25 mouse cellular contexts compared by ENCODE assay signal in genomic region chr14:99339021-99339420, GRCm38 (mm10). TPM values are rescaled to one million over a fixed set of nuclear protein-coding genes. Genes with fewer than 3 reads are reported as not detected.
DNase-seq lines count a peak whose midpoint lies in the region; ATAC-seq and TF ChIP-seq lines count a peak whose summit lies in the region.
"Had no signal": no experiment of that assay in that cellular context is flagged by ENCODE, and none has a peak within 500 bp of the region (broad histone marks: within the 10 kb centered on the region; RNA-seq: fewer than 3 reads in every experiment).

No protein-coding gene starts in this region.

- H3K27me3 ChIP-seq in heart, embryonic 10.5 days (ENCODE audit: insufficient read depth, poor library complexity, severe bottlenecking): no peaks in the 10 kb centered on the region
- no peaks in the 10 kb centered on the region for H3K27me3 ChIP-seq in midbrain, embryonic 14.5 days (ENCODE audit: control insufficient read depth, insufficient read depth, low read length)
- no peaks in the 10 kb centered on the region for H3K27me3 ChIP-seq in midbrain, embryonic 11.5 days (ENCODE audit: control insufficient read depth, insufficient read depth, low read length)
- H3K27me3 ChIP-seq: forebrain, embryonic 13.5 days; intestine, embryonic 15.5 days; limb, embryonic 13.5 days; megakaryocyte, embryonic 14.5 days; midbrain, embryonic 13.5 days; Patski had no signal

- ATAC-seq in midbrain, embryonic 14.5 days (ENCODE audit: low FRiP score, low TSS enrichment): no peak
- ATAC-seq in midbrain, embryonic 11.5 days (ENCODE audit: low FRiP score): no peak
- ATAC-seq: CD4-positive, CD25-positive, alpha-beta regulatory T cell, adult 4 months; forebrain, embryonic 13.5 days; midbrain, embryonic 13.5 days; Patski had no signal

- H3K4me1 ChIP-seq in heart, embryonic 10.5 days: 0 out of 2 replicates have a peak, but pooled peaks cover 4% of the 10 kb centered on the region
- no peaks in the 10 kb centered on the region for H3K4me1 ChIP-seq in midbrain, embryonic 14.5 days (ENCODE audit: control insufficient read depth, insufficient read depth, low read length)
- H3K4me1 ChIP-seq in midbrain, embryonic 11.5 days (ENCODE audit: control insufficient read depth, insufficient read depth, low read length): no peaks in the 10 kb centered on the region
- peaks cover 12 to 13% of the 10 kb centered on the region in 2 experiments for H3K4me1 ChIP-seq in ES-E14 (ENCODE audit: control insufficient read depth in 2 of 2, insufficient read depth in 2 of 2, low read length in 2 of 2, poor library complexity in 1 of 2)
- H3K4me1 ChIP-seq: forebrain, embryonic 13.5 days; intestine, embryonic 15.5 days; limb, embryonic 13.5 days; megakaryocyte, embryonic 14.5 days had no signal

- no peak overlapping the region for H3K4me3 ChIP-seq in heart, embryonic 10.5 days
- no peak overlapping the region for H3K4me3 ChIP-seq in midbrain, embryonic 14.5 days (replicated peaks; ENCODE audit: low read depth, low read length)
- H3K4me3 ChIP-seq in midbrain, embryonic 11.5 days (ENCODE audit: low read depth, low read length): no peak overlapping the region
- peak overlapping the region in 1 of 2 experiments; percentile 33; a peak in 1 of 4 replicates for H3K4me3 ChIP-seq in ES-E14 (ENCODE audit: insufficient read depth in 1 of 2, low read depth in 1 of 2, low read length in 2 of 2, poor library complexity in 1 of 2, severe bottlenecking in 1 of 2)
- H3K4me3 ChIP-seq: erythroblast, embryonic 14.5 days; forebrain, embryonic 13.5 days; intestine, embryonic 15.5 days; layer of hippocampus, adult 2 months; limb, embryonic 13.5 days; megakaryocyte, embryonic 14.5 days; midbrain, embryonic 13.5 days had no signal

- H3K36me3 ChIP-seq in heart, embryonic 10.5 days: no peaks in the 10 kb centered on the region
- H3K36me3 ChIP-seq in midbrain, embryonic 14.5 days (ENCODE audit: control insufficient read depth, insufficient read depth, low read length): no peaks in the 10 kb centered on the region
- H3K36me3 ChIP-seq in midbrain, embryonic 11.5 days (ENCODE audit: control insufficient read depth, insufficient read depth, low read length): no peaks in the 10 kb centered on the region
- H3K36me3 ChIP-seq in ES-E14 (ENCODE audit: control insufficient read depth, insufficient read depth, low read length, poor library complexity, severe bottlenecking): no peaks in the 10 kb centered on the region; the same call in 1 of the 2 replicates
- H3K36me3 ChIP-seq: intestine, embryonic 15.5 days; limb, embryonic 13.5 days; midbrain, embryonic 13.5 days had no signal

- no peak overlapping the region for H3K4me2 ChIP-seq in midbrain, embryonic 14.5 days (ENCODE audit: low read length)
- no peak overlapping the region for H3K4me2 ChIP-seq in midbrain, embryonic 11.5 days
- H3K4me2 ChIP-seq: forebrain, embryonic 13.5 days; hindbrain, embryonic 14.5 days; intestine, embryonic 15.5 days; limb, embryonic 13.5 days; liver, embryonic 11.5 days; midbrain, embryonic 13.5 days had no signal

- 64% methylated on average over 8 of the region's 8 CpGs for WGBS in heart, embryonic 10.5 days
- 63% methylated on average over 8 of the region's 8 CpGs for WGBS in midbrain, embryonic 14.5 days
- WGBS in midbrain, embryonic 11.5 days: 76% methylated on average over 8 of the region's 8 CpGs

- DNase-seq in heart, adult 11 months: peak; percentile 55
- DNase-seq in heart, embryonic 10.5 days (ENCODE audit: low spot score): no peak
- peak; percentile 28 for DNase-seq in midbrain, embryonic 14.5 days
- DNase-seq in midbrain, embryonic 11.5 days (ENCODE audit: low spot score, missing footprints): no peak
- DNase-seq in ES-E14 (ENCODE audit: low read depth, low spot score): no peak
- no peak for DNase-seq in cerebellum, postnatal 36 days
- no peak for DNase-seq in layer of hippocampus, adult 8-10 months (ENCODE audit: low spot score in 2 of 2)
- DNase-seq: adrenal gland, postnatal 25 days; cerebellum, adult 9-10 months; heart, postnatal 14 days; kidney, adult 2 months; kidney, postnatal 36 days; lung, postnatal 4 days; thymus, postnatal 14 days had no signal

- H3K9me3 ChIP-seq in heart, embryonic 10.5 days: no peaks in the 10 kb centered on the region
- no peaks in the 10 kb centered on the region for H3K9me3 ChIP-seq in midbrain, embryonic 14.5 days (ENCODE audit: control insufficient read depth, low read length)
- no peaks in the 10 kb centered on the region for H3K9me3 ChIP-seq in midbrain, embryonic 11.5 days (ENCODE audit: control insufficient read depth, low read length)
- no peaks in the 10 kb centered on the region for H3K9me3 ChIP-seq in ES-E14 (ENCODE audit: control insufficient read depth, insufficient read depth, low read depth, low read length)
- H3K9me3 ChIP-seq: forebrain, embryonic 13.5 days; intestine, embryonic 15.5 days; limb, embryonic 13.5 days; midbrain, embryonic 13.5 days had no signal

- no peak overlapping the region for H3K9ac ChIP-seq in midbrain, embryonic 14.5 days (replicated peaks; ENCODE audit: low read length)
- H3K9ac ChIP-seq in midbrain, embryonic 11.5 days (ENCODE audit: low read length): no peak overlapping the region
- H3K9ac ChIP-seq in ES-E14 (ENCODE audit: insufficient read depth, low read depth, low read length, poor library complexity, severe bottlenecking): peak overlapping the region; percentile 70; the same call in 1 of the 2 replicates
- H3K9ac ChIP-seq: forebrain, embryonic 13.5 days; hindbrain, embryonic 14.5 days; intestine, embryonic 15.5 days; limb, embryonic 13.5 days; midbrain, embryonic 13.5 days had no signal

- in situ Hi-C loops in ES-E14 (cut with MboI; ENCODE audit: low sequenced_read_pairs in 2 of 2, unreplicated experiment in 2 of 2): no loop called here

- H3K27ac ChIP-seq in heart, embryonic 10.5 days: no peak overlapping the region
- no peak overlapping the region for H3K27ac ChIP-seq in midbrain, embryonic 14.5 days (replicated peaks; ENCODE audit: low read depth, low read length)
- no peak overlapping the region for H3K27ac ChIP-seq in midbrain, embryonic 11.5 days (ENCODE audit: low read depth, low read length)
- peak overlapping the region; percentile 99 for H3K27ac ChIP-seq in ES-E14 (ENCODE audit: insufficient read depth, low read depth, low read length, poor library complexity, severe bottlenecking)
- H3K27ac ChIP-seq: forebrain, embryonic 13.5 days; hindbrain, embryonic 14.5 days; intestine, embryonic 15.5 days; layer of hippocampus, adult 2 months; limb, embryonic 13.5 days; midbrain, embryonic 13.5 days had no signal

TF ChIP-seq in ES-E14, 5 proteins besides CTCF, POLR2A, EP300 and RAD21:
- no peak for TF ChIP-seq ZC3H11A (IDR thresholded peaks at IDR 0.05; ENCODE audit: borderline replicate concordance, low read depth, low read length)
- no peak for TF ChIP-seq MAFK (IDR thresholded peaks at IDR 0.05; ENCODE audit: insufficient read depth, low read depth, low read length)
- TF ChIP-seq CHD2 (IDR thresholded peaks at IDR 0.05; ENCODE audit: low read depth, low read length): no peak
- no peak for TF ChIP-seq HCFC1 (IDR thresholded peaks at IDR 0.05; ENCODE audit: borderline replicate concordance, insufficient read depth, low read length)
- TF ChIP-seq ZNF384 (IDR thresholded peaks at IDR 0.05; ENCODE audit: low read depth, low read length): no peak

RNA-seq across cellular contexts. Expression of gene Klf5, which starts 40.5 kb away (rescaled TPM):
- polyA plus RNA-seq in heart, embryonic 10.5 days (2016; fragmentation: Nextera tagmentation; extraction: Ambion mirVana): 1.4 and 2.6 TPM in 2 replicates
- 2.2 and 2.7 TPM in 2 replicates for polyA plus RNA-seq in midbrain, embryonic 14.5 days (2014; fragmentation: Nextera tagmentation; extraction: Ambion mirVana)
- polyA plus RNA-seq in midbrain, embryonic 11.5 days (2014; fragmentation: Nextera tagmentation; extraction: Ambion mirVana): 2.9 and 3.4 TPM in 2 replicates
- 23.2 and 34.7 TPM in 2 replicates for total RNA-seq in ES-E14 (2012; rRNA removed)
- total RNA-seq in layer of hippocampus, adult 8-10 months (2022): 10 to 100 TPM; 10.1 to 12.2 (median 11.3) TPM

Comparison
In these comparisons a context has a peak if more than half of its experiments do, and no peak if none do; other contexts are left out.
1. DNase-seq: peak in heart, adult 11 months (single experiment) and midbrain, embryonic 14.5 days (single experiment); none in heart, embryonic 10.5 days (single experiment), midbrain, embryonic 11.5 days (single experiment), ES-E14 (single experiment), cerebellum, postnatal 36 days (0 of 2) and layer of hippocampus, adult 8-10 months (0 of 2).